In genomic region chr13:105451536-105451935, GRCm38 (mm10) we compare ENCODE assay signal across 24 mouse cellular contexts. TPM values are rescaled to one million over a fixed set of nuclear protein-coding genes. Genes with fewer than 3 reads are reported as not detected.
"Had no signal": no experiment of that assay in that cellular context is flagged by ENCODE, and none has a peak within 500 bp of the region (broad histone marks: within the 10 kb centered on the region; RNA-seq: fewer than 3 reads in every experiment).

No protein-coding gene starts in this region.

- DNase-seq: kidney, adult 11 months; kidney, adult 9 months; kidney, postnatal 25 days; liver, embryonic 13.5 days; lung, adult 2 months; lung, postnatal 14 days; lung, postnatal 4 days; midbrain, embryonic 14.5 days; right cerebral cortex, adult 18-20 months; right cerebral cortex, postnatal 14 days; right cerebral cortex, postnatal 4 days; thymus, postnatal 36 days had no signal

- H3K27ac ChIP-seq: kidney, postnatal 0 days; left cerebral cortex, adult 2 months; liver, embryonic 13.5 days; stomach, embryonic 15.5 days had no signal

- H3K4me3 ChIP-seq: left cerebral cortex, adult 2 months; liver, embryonic 13.5 days; stomach, embryonic 15.5 days had no signal

RNA-seq across cellular contexts. Expression of gene Htr1a, which starts 8.1 kb away (rescaled TPM):
- total RNA-seq: liver, adult 2 months; megakaryocyte progenitor cell, adult 5-6 weeks; megakaryocyte-erythroid progenitor cell, adult 5-6 weeks had no signal
- polyA plus RNA-seq: kidney, postnatal 0 days; large intestine, adult 2 months; limb, embryonic 11.5 days; liver, adult 2 months; liver, embryonic 13.5 days; liver, embryonic 16.5 days; lung, adult 2 months; lung, embryonic 16.5 days; thymus, postnatal 0 days; urinary bladder, adult 2 months had no signal
